Mouse (Mus musculus): ENCODE measurements around the gene Ngb. TPM values are rescaled to one million over a fixed set of nuclear protein-coding genes. Genes with fewer than 3 reads are reported as not detected.

Gene Ngb
- total RNA-seq (2014; rRNA removed): 9.3 and 11.8 TPM in 2 replicates
- 9.1 and 9.4 TPM in 2 replicates for polyA plus RNA-seq (2015; fragmentation: Nextera tagmentation; extraction: Ambion mirVana)

DNA sequence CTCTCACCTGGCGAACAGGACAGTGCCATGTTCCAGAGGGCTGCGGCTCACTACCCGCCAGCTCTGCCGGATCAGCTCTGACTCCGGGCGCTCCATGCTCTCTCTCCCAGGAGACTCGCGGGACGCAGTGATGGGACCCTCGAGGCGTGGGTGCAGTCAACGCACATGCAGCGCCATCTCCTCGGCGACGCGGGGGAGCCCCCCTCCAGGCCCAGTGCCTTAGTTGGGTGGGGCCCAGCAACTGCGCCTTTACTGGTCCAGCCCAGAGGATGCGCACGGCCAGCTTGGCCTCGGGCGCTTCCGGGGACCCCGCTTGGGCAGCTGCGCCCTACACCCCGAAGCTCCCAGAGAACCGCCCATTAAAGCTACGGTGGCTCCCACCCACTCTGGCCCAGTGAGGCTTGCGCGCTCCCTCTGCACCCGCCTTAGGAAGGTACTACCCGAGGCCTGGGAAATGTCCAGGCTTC is at the start of gene Ngb:
Gene Ngb (minus strand): TSS at position 375 of the 467 bp plus-strand sequence.
- ATAC-seq: peak; percentile 68
- 2% methylated on average over 30 of the region's 32 CpGs for WGBS
- peaks cover 8% of the 10 kb centered on the region for H3K4me1 ChIP-seq (ENCODE audit: insufficient read depth, low read length)
- H3K9me3 ChIP-seq (ENCODE audit: low read length): no peaks in the 10 kb centered on the region
- H3K4me3 ChIP-seq (ENCODE audit: low read length): peak within 1 kb of the TSS; percentile 40
- peak; percentile 14 for DNase-seq (ENCODE audit: low spot score)
- no peak within 1 kb of the TSS for H3K27ac ChIP-seq
- TF ChIP-seq CTCF (IDR thresholded peaks at IDR 0.05; ENCODE audit: low read depth): no peak
- H3K27me3 ChIP-seq (ENCODE audit: insufficient read depth, low read length): no peaks in the 10 kb centered on the region; the same call in 1 of the 2 replicates
- H3K4me2 ChIP-seq (ENCODE audit: low read depth, low read length): peak within 1 kb of the TSS; percentile 77
- no peaks in the 10 kb centered on the region for H3K36me3 ChIP-seq (ENCODE audit: insufficient read depth, low read length)
- H3K9ac ChIP-seq (replicated peaks; ENCODE audit: low read length): peak within 1 kb of the TSS; percentile 35; the same call in 1 of the 2 replicates

DNA sequence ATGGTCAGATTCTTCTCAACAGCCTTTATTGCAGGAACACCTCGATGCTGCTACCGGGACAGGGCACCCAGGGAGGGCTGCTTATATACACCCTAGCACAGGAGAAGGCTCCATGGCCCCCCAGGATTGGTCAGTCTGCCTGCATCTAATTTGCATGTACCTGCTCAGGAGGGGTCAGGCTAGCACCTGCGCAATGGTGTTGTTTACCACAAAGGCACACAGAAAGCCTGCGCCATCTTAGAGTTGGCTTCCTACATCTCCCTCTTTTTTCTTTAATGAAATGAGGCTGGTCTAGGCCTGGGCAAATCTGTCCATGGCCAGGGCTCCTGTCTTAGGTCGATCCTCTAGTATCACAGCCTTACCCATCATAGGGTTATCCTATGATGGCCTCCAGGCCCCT is 47.1 kb upstream of the Ngb start:
- Histone ChIP-seq H3K36me3 (ENCODE audit: insufficient read depth, low read length) (no peaks in the 10 kb centered on the region), H3K9me3 (ENCODE audit: low read length) (no peaks in the 10 kb centered on the region), H3K27me3 (ENCODE audit: insufficient read depth, low read length) (no peaks in the 10 kb centered on the region), H3K4me2 (ENCODE audit: low read depth, low read length) (no peak overlapping the region), H3K4me3 (ENCODE audit: low read length) (no peak overlapping the region), H3K4me1 (ENCODE audit: insufficient read depth, low read length) (peaks cover 13% of the 10 kb centered on the region), H3K9ac (replicated peaks; ENCODE audit: low read length) (no peak overlapping the region), H3K27ac (no peak overlapping the region)
- ATAC-seq (no peak), DNase-seq (ENCODE audit: low spot score) (no peak)
- 98% methylated on average over 5 of the region's 5 CpGs for WGBS
- no peak for TF ChIP-seq CTCF (IDR thresholded peaks at IDR 0.05; ENCODE audit: low read depth)

DNA sequence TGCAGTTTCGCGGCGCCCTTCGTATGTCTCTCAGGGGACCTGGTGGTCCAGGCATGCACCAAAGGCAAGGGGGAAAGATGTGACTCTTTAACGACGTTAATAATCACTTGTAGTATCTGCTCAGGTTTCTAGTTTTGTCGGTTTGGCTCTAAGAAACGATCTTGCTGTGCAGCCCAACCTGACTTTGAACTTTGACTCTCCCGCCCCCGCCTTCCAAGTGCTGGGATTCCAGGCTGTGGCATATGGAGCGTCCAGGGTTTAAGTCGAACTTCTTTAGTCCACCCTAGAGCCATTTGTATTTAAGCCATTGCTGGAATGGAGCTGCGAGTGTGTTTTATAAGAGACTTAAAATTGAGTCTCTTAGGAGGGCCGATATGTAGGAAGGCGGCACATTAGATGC is 45.8 kb upstream of the Ngb start:
- ATAC-seq: no peak
- no peaks in the 10 kb centered on the region for H3K9me3 ChIP-seq (ENCODE audit: low read length)
- no peak for DNase-seq (ENCODE audit: low spot score)
- peak overlapping the region; percentile 63 for H3K4me3 ChIP-seq (ENCODE audit: low read length)
- no peaks in the 10 kb centered on the region for H3K36me3 ChIP-seq (ENCODE audit: insufficient read depth, low read length)
- peaks cover 13% of the 10 kb centered on the region for H3K4me1 ChIP-seq (ENCODE audit: insufficient read depth, low read length)
- 27% methylated on average over 15 of the region's 15 CpGs for WGBS
- peak overlapping the region; percentile 90 for H3K27ac ChIP-seq
- H3K9ac ChIP-seq (replicated peaks; ENCODE audit: low read length): peak overlapping the region; percentile 70
- H3K4me2 ChIP-seq (ENCODE audit: low read depth, low read length): peak overlapping the region; percentile 74
- no peak for TF ChIP-seq CTCF (IDR thresholded peaks at IDR 0.05; ENCODE audit: low read depth)
- H3K27me3 ChIP-seq (ENCODE audit: insufficient read depth, low read length): no peaks in the 10 kb centered on the region

DNA sequence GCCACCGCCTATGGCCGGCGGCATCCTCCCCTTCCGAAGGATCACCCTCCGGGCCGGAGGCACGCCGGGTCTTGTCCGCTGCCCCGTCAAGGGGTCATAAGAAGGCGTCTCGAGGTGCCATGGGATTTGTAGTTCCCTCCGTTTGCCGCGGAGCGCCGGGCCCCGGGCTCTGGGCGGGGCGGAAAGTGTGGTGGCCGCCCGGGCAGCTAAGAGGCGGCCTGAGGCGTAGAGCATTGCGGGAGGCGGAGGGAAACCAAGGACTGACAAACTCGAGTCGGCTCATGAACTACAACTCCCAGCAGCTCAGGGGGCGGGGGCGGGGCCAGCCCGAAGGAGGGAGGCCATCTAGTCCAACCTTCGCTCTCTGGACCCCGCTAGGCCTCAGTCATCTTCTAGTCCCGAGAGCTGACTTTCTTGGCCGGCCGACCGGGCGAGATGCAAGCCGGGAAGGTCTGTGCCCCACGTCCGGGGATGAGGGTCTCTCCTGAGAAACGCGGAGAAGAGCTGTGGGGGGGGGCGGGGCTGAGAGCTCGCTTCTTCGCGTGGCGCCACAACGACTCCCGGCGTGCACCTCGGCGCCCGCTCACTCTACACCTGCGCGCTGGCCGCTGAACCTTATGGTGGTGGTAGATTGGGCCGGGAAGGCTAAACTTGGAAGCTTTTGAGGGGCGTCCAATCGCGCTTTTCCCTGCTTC is 45.2 kb upstream of the Ngb start, which contains the start of gene Pomt2:
Gene Pomt2 (minus strand): TSS at position 574 of the 695 bp plus-strand sequence.
- DNase-seq (ENCODE audit: low spot score) (peak; percentile 94), ATAC-seq (peak; percentile 96)
- peaks cover 13% of the 10 kb centered on the region for H3K4me1 ChIP-seq (ENCODE audit: insufficient read depth, low read length)
- no peak; the same call in 1 of the 2 replicates for TF ChIP-seq CTCF (IDR thresholded peaks at IDR 0.05; ENCODE audit: low read depth)
- no peaks in the 10 kb centered on the region for H3K9me3 ChIP-seq (ENCODE audit: low read length)
- peak within 1 kb of the TSS; percentile 90 for H3K27ac ChIP-seq
- no peaks in the 10 kb centered on the region for H3K27me3 ChIP-seq (ENCODE audit: insufficient read depth, low read length)
- H3K36me3 ChIP-seq (ENCODE audit: insufficient read depth, low read length): no peaks in the 10 kb centered on the region
- peak within 1 kb of the TSS; percentile 70 for H3K9ac ChIP-seq (replicated peaks; ENCODE audit: low read length)
- WGBS: under 1% methylated on average over 59 of the region's 61 CpGs
- peak within 1 kb of the TSS; percentile 74 for H3K4me2 ChIP-seq (ENCODE audit: low read depth, low read length)
- peak within 1 kb of the TSS; percentile 63 for H3K4me3 ChIP-seq (ENCODE audit: low read length)

DNA sequence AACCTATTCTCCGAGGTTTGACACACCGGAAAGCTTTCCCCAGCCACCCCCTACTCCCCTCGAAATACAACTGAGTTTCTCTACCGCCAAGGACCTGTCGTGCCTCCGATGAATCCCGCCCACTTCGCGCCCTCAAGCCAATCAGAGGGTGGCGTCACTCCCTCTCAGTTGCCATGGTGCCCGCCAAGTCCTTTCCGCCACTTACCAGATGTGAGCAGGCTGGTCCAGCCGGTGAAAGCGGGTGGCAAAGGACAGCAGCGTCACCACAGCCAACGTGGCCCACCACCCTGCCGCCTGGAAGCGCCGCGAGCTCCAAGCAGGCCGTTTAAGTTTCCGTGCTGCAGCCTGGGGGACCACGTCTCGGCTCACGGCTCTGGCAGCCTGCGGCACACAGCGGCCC is 44.6 kb upstream of the Ngb start, which contains the start of gene Gstz1:
Gene Gstz1 (plus strand): TSS at position 200 of the 400 bp plus-strand sequence.
- under 1% methylated on average over 27 of the region's 27 CpGs for WGBS
- Histone ChIP-seq H3K4me2 (ENCODE audit: low read depth, low read length) (peak within 1 kb of the TSS; percentile 74), H3K4me3 (ENCODE audit: low read length) (peak within 1 kb of the TSS; percentile 63), H3K4me1 (ENCODE audit: insufficient read depth, low read length) (peaks cover 13% of the 10 kb centered on the region), H3K27me3 (ENCODE audit: insufficient read depth, low read length) (no peaks in the 10 kb centered on the region), H3K9me3 (ENCODE audit: low read length) (no peaks in the 10 kb centered on the region), H3K36me3 (ENCODE audit: insufficient read depth, low read length) (no peaks in the 10 kb centered on the region), H3K9ac (replicated peaks; ENCODE audit: low read length) (peak within 1 kb of the TSS; percentile 70), H3K27ac (peak within 1 kb of the TSS; percentile 90)
- peak; percentile 91 for ATAC-seq
- peak; percentile 93 for DNase-seq (ENCODE audit: low spot score)
- TF ChIP-seq CTCF (IDR thresholded peaks at IDR 0.05; ENCODE audit: low read depth): peak; percentile 23; the same call in 1 of the 2 replicates

DNA sequence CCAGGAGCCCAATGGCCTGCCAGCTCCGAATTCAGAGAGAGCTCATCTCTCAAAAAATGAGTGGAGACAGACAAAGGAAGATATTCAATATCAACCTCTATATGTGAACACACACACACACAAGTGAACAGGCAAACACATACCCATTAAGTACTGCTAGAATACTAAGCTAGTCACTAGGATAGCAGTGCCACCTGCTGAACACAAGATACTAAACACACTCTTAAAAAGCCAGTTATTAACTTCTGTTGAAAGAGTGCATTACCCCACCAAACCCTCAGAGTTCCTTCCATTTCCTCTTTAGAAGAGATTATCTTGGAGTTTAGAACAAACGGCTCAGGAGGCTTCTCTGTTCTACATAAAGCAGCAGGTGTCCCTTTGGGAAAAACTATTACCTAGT is 39.8 kb upstream of the Ngb start:
- Histone ChIP-seq H3K9me3 (ENCODE audit: low read length) (no peaks in the 10 kb centered on the region), H3K36me3 (ENCODE audit: insufficient read depth, low read length) (no peaks in the 10 kb centered on the region), H3K4me2 (ENCODE audit: low read depth, low read length) (no peak overlapping the region), H3K4me3 (ENCODE audit: low read length) (no peak overlapping the region), H3K27me3 (ENCODE audit: insufficient read depth, low read length) (no peaks in the 10 kb centered on the region), H3K9ac (replicated peaks; ENCODE audit: low read length) (no peak overlapping the region), H3K27ac (no peak overlapping the region), H3K4me1 (ENCODE audit: insufficient read depth, low read length) (peaks cover 8% of the 10 kb centered on the region; the same call in 1 of the 2 replicates)
- ATAC-seq (no peak), DNase-seq (ENCODE audit: low spot score) (no peak)
- WGBS: 78% methylated on average over 2 of the region's 2 CpGs
- TF ChIP-seq CTCF (IDR thresholded peaks at IDR 0.05; ENCODE audit: low read depth): no peak
